Mouse (Mus musculus): ENCODE results near the gene Carm1. TPM values are rescaled to one million over a fixed set of nuclear protein-coding genes. Genes with fewer than 3 reads are reported as not detected.

Gene Carm1
- polyA plus RNA-seq (2012; rRNA removed) = 21.7 and 26.8 TPM in 2 replicates

DNA sequence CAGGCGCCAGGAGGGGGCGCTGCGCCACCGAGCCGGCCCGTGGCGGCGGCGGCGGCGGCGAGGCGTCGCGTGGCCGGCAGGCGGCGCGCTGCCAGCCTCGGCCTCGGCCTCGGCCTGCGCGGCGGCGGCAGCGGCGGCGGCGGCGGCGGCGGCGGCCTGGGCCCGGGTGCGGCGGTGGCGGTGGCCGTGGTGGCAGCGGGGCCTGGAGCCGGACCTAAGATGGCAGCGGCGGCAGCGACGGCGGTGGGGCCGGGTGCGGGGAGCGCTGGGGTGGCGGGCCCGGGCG is at the start of gene Carm1:
TSS of gene Carm1 (plus strand) at position 106 of the 286 bp plus-strand sequence.

DNA sequence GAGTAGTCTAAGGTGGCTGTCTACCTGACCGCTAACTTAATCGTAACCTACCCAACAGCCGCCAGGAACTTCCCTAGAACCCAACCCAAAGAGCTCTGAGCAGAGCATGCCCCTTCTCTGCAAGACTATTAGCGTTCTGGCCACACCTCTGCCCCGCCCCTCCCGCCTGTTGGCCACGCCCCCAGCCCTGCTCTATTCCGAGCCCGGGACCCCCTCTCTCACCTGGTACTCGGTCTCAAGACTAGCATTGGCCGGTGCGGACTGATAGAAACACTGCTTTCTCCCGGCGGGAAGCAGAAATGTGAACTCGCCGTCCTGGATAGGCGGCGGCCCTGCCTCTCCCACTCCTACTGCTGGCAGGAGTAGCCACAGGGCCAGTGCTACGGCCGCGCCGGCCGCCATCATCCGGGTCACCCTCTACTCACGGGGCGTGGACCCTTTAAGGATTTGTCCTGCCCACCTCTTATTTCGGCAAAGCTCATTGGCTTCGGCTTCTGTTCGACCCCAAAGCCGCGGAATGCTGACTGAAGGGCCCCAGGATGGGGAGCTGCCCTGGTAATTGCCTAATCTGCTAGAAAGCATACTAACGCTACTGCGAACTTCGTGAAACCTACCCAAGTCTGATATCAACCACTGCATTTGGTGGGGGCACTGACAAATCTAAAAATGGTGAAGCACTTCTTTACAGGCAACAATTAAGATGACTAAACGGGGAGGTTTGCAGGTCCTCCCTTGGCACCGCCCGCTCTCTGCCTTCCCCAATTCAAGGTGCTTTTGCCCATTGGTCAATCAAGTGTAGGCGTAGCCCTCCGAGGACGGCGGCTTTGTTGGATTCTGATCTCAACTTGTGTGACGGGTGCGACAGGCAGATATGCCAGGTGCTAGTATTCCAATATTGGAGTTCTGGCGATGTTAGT is 36.7 kb upstream of the Carm1 start, which contains the start of gene Tmed1:
TSS of gene Tmed1 (minus strand) at position 481 of the 917 bp plus-strand sequence.

DNA sequence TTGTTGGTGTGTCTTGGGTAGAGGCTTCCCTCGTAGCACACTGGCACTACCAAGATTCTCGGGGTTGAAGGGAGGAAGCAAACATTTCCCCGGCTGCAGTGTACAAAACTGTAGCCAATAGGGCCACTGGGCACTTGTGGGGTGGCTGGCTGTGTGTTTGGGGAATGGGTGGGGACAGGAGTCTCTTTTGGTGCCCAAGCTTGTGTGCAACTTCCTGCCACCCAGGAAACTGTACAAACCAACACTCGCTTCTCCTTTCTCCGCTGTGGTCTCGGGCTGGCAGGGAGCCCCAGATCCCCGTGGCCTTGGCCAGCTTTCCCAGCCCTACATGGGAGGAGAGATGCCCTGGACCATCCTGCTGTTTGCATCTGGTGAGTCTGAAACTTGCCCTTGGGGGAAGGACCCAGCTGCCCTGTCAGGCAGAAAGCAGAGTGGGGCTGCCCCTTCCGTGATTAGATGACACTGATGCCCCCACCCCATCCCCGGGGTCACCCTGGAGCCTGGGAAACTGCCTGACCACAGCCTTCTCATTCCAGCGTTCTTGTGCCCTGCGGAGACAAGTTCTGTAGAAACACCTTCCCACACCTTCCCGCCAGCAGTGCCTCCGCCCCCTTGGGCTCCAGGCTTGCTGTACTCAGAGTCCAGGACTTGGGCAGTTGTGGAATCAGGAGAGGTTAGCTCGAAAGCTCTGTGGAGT is 20.6 kb upstream of the Carm1 start, which contains the start of gene AB124611:
TSS of gene AB124611 (plus strand) at position 240 of the 697 bp plus-strand sequence.

DNA sequence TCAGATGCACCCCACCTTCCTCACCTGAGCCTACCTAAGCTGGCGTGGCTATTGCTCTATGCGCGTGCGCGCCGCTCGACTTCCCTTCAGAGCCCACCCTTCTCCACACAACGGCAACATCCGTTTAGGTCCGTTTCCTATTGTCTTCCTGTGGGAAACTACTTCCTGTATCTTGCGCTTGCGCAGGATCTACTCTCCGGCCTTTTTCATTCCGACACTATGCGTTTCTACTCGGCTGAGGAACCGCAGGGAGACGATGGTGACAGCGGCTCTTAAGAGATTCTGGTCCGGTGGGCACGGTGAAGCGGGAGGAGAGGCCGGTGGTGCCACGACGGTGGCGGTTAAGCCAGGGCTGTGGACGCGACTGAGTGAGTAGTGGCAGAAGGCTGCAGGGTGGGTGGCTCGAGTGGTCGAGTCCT is 46.0 kb downstream of the Carm1 start, which contains the start of the genes Timm29 and Yipf2:
TSS of gene Timm29 (plus strand) at position 20 of the 419 bp plus-strand sequence.
TSS of gene Yipf2 (minus strand) at position 126 of the 419 bp plus-strand sequence.

DNA sequence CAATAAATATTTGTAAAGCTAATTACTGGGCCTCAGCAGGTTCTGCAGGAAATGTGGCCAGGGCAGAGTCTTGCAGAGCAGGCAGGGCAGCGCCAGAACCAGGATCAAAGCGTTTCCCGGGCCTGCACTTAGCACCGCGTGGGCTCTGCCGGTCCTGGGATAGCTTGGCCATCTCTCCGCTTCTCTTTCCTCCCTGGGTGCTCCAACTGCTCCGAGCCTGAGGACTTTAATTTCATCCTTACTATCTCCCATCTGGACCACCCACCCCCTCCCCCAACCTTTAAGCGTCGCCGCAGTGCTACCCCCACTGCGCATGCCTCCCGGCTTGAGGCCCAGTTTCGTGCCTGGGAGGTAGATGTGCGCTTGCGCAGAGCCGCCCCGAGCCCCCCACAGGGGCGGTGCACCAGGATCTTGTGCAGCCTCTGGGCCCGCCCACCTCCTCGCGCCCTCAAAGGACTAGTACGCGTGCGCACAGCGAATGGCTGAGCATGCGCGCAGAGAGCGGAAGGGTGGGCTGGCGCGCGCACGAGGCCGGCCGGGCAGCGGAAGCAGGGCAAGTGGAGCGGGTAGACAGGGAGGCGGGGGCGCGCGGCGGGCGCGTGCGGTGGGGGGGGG is 69.0 kb downstream of the Carm1 start, which contains the start of gene Smarca4:
TSS of gene Smarca4 (plus strand) at position 553 of the 615 bp plus-strand sequence.

Other genes starting within 250 kb of the Carm1 start
- gene Ap1m2, start 234.6 kb upstream of the Carm1 start, polyA plus RNA-seq (2012; rRNA removed) = 0.08 and 0.14 TPM in 2 replicates
- 10.5 TPM in 2 replicates for gene Slc44a2, start 226.2 kb upstream of the Carm1 start, polyA plus RNA-seq (2012; rRNA removed)
- gene Ilf3, start 179.0 kb upstream of the Carm1 start, polyA plus RNA-seq (2012; rRNA removed) = 28.1 and 29.4 TPM in 2 replicates
- gene Qtrt1, start 135.1 kb upstream of the Carm1 start, polyA plus RNA-seq (2012; rRNA removed) = 23.1 and 23.5 TPM in 2 replicates
- gene Dnm2, start 122.0 kb upstream of the Carm1 start, polyA plus RNA-seq (2012; rRNA removed) = 30.6 and 33.1 TPM in 2 replicates
- 16.4 and 18.0 TPM in 2 replicates for gene Tmed1, start 36.6 kb upstream of the Carm1 start, polyA plus RNA-seq (2012; rRNA removed)
- 4.9 and 6.6 TPM in 2 replicates for gene AB124611, start 20.7 kb upstream of the Carm1 start, polyA plus RNA-seq (2012; rRNA removed)
- gene Timm29, start 45.8 kb downstream of the Carm1 start, polyA plus RNA-seq (2012; rRNA removed) = 14.2 and 15.9 TPM in 2 replicates
- gene Yipf2, start 45.9 kb downstream of the Carm1 start, polyA plus RNA-seq (2012; rRNA removed) = 5.7 and 6.0 TPM in 2 replicates
- 20.2 and 21.2 TPM in 2 replicates for gene Smarca4, start 69.3 kb downstream of the Carm1 start, polyA plus RNA-seq (2012; rRNA removed)
- gene Ldlr, start 176.6 kb downstream of the Carm1 start, polyA plus RNA-seq (2012; rRNA removed) = 12.1 and 12.7 TPM in 2 replicates
- gene Spc24, start 213.4 kb downstream of the Carm1 start, polyA plus RNA-seq (2012; rRNA removed) = 52.4 and 58.5 TPM in 2 replicates

Measured in liver, embryonic 14 days (tissue).